Mouse (Mus musculus) forebrain, embryonic 11.5 days (tissue): ENCODE results near the gene Traf4. TPM values are rescaled to one million over a fixed set of nuclear protein-coding genes. Genes with fewer than 3 reads are reported as not detected.

Experiments
- ATAC-seq: fragments of 200-750 bp; cut with Nextera tagmentation; replicated peaks from 2 replicates; pipeline ENCODE4 v1.8.0; 2017; ENCODE audit warnings: moderate TSS enrichment; ENCODE audit not compliant: low FRiP score
- DNase-seq: peaks from one replicate; pipeline ENCODE4 v3.0.0-alpha.2; 2017; ENCODE audit warnings: low spot score
- H3K27ac ChIP-seq: fragments of 300-500 bp; sonication (generic); 2 replicates; pipeline ENCODE4 v1.5.1; 2014; ENCODE audit warnings: low read depth, low read length
- H3K27me3 ChIP-seq: fragments of 300-500 bp; sonication (generic); 2 replicates; pipeline ENCODE4 v1.6.1; 2014; ENCODE audit warnings: mild to moderate bottlenecking, low read length, mixed read lengths; ENCODE audit not compliant: control insufficient read depth, insufficient read depth
- H3K36me3 ChIP-seq: fragments of 300-500 bp; sonication (generic); 2 replicates; pipeline ENCODE4 v1.6.1; 2014; ENCODE audit warnings: mild to moderate bottlenecking, low read length, moderate library complexity, mixed read lengths; ENCODE audit not compliant: control insufficient read depth, insufficient read depth
- H3K4me1 ChIP-seq: fragments of 300-500 bp; sonication (generic); replicated peaks from 2 replicates; pipeline ENCODE4 v1.6.1; 2014; ENCODE audit warnings: low read length, mixed read lengths; ENCODE audit not compliant: control insufficient read depth, insufficient read depth
- H3K4me2 ChIP-seq: fragments of 300-500 bp; sonication (generic); 2 replicates; pipeline ENCODE4 v1.6.1; 2014; ENCODE audit warnings: low read depth, mild to moderate bottlenecking, low read length, moderate library complexity, mixed read lengths; ENCODE audit not compliant: severe bottlenecking
- H3K4me3 ChIP-seq: fragments of 300-500 bp; sonication (generic); 2 replicates; pipeline ENCODE4 v1.5.1; 2014; ENCODE audit warnings: low read depth, low read length
- H3K9ac ChIP-seq: fragments of 300-500 bp; sonication (generic); 2 replicates; pipeline ENCODE4 v1.6.1; 2014; ENCODE audit warnings: low read length
- H3K9me3 ChIP-seq: fragments of 300-500 bp; sonication (generic); 2 replicates; pipeline ENCODE4 v1.6.1; 2016; ENCODE audit warnings: low read length, mixed read lengths; ENCODE audit not compliant: control insufficient read depth
- WGBS: fragments of 180-500 bp; shearing (Covaris S2); extraction: QIAGEN DNeasy Blood & Tissue Kit; methylation state at CpG from one replicate; pipeline ENCODE4 v1.1.7; 2014; 5-methylcytosine and 5-hydroxymethylcytosine counted together
- polyA plus RNA-seq: library from polyadenylated mRNA; unstranded; fragments of >200 nt; fragmentation: Nextera tagmentation; extraction: Ambion mirVana; gene quantifications from 2 replicates; pipeline ENCODE4 v1.2.1, GENCODE M21; 2014

Traf4 gene
- polyA plus RNA-seq, 1 experiment from 2014 or later: 77.7 TPM

- 44% methylated on average over 4 of the region's 4 CpGs for WGBS
- Histone ChIP-seq H3K9me3 (no peaks in the 10 kb centered on the region), H3K4me3 (peak overlapping the region; percentile 99; the same call in 1 of the 2 replicates), H3K27ac (no peak overlapping the region), H3K27me3 (0 out of 2 replicates have a peak, but pooled peaks cover 2% of the 10 kb centered on the region), H3K4me1 (peaks cover 18% of the 10 kb centered on the region), H3K4me2 (peak overlapping the region; percentile 86), H3K36me3 (peaks cover 3% of the 10 kb centered on the region), H3K9ac (peak overlapping the region; percentile 87)
- DNase-seq (no peak), ATAC-seq (no peak)
Measured at GRCm38 (mm10) chr11:78166161-78166560, 772 bp upstream of the Traf4 start.

GRCm38 (mm10) chr11:78165761-78166109 is 346 bp upstream of the Traf4 start:
- 3% methylated on average over 16 of the region's 16 CpGs for WGBS
- Histone ChIP-seq H3K4me3 (peak overlapping the region; percentile 99), H3K36me3 (peaks cover 3% of the 10 kb centered on the region), H3K4me1 (peaks cover 18% of the 10 kb centered on the region), H3K27me3 (0 out of 2 replicates have a peak, but pooled peaks cover 2% of the 10 kb centered on the region), H3K27ac (peak overlapping the region; percentile 37; the same call in 1 of the 2 replicates), H3K4me2 (peak overlapping the region; percentile 86), H3K9ac (peak overlapping the region; percentile 87), H3K9me3 (no peaks in the 10 kb centered on the region)
- DNase-seq (no peak), ATAC-seq (peak; percentile 13; the same call in 1 of the 2 replicates)

DNA sequence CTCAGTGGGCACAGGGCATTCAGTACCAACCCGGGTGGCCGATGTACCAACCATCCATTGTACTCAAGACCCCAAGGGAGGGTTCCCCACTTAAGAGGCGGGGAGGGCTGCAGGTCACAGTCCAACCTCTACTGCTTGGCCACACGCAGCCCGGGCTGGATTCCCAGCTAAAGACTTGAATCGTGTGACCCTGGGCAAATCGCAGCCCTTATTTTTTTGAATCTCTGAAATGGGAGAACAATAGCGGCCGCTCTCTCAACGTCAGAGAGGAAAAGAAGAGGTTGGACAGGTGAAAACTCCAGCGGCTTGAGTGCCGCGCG is 825 bp downstream of the Traf4 start:
- peaks cover 10% of the 10 kb centered on the region for H3K36me3 ChIP-seq
- DNase-seq (no peak), ATAC-seq (peak; percentile 14; the same call in 1 of the 2 replicates)
- H3K4me2 ChIP-seq: peak overlapping the region; percentile 86
- H3K9me3 ChIP-seq: no peaks in the 10 kb centered on the region
- H3K9ac ChIP-seq: peak overlapping the region; percentile 87
- peak overlapping the region; percentile 99 for H3K4me3 ChIP-seq
- H3K27me3 ChIP-seq: 0 out of 2 replicates have a peak, but pooled peaks cover 2% of the 10 kb centered on the region
- 0% methylated on average over 14 of the region's 14 CpGs for WGBS
- H3K4me1 ChIP-seq: peaks cover 18% of the 10 kb centered on the region
- H3K27ac ChIP-seq: peak overlapping the region; percentile 91

DNA sequence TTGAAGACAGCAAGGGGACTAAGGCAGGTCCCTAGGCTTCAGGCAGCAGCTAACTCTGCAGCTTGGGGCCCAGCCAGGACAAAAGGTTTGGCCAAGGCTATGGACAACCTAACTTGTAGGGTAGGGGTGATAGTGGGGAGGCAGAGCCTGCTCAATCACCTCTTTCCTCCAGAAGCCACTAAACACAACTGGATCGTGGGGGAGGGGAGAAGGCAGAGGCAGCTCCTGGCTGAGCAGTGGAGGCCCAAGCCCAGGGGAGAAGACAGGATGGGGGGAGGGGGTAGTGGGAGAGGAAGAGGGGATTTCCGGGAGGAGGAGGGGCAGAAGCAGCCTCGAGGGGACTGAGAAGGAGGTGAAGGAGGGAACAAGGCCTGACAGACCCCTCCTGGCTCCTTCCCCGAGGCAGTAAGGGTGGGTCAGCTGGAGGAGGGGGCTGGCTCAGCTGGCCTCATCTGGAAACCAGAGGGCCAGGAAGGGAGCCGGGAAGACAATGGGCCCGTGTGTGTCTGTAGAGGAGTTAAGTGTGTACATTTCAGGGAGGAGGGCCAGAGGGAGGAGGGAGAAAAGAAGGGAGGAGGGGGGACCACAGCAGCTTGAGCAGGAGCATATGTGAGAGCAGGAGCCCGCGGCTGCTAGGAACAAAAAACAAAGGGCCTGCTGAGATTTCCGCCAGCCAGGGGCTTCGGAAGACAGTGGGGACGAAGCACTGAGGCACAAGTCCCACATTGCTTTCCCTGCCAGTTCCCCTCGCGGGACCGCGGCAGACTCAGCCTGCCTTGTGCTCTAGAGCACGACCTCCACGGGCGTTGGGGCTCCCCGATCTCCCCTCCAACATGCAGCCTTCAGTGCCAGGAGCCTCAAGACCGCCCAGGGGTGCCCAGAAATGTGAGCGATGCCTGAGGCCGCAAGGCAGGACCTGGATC is 1.4 kb downstream of the Traf4 start:
- H3K4me3 ChIP-seq: peak overlapping the region; percentile 99
- H3K27ac ChIP-seq: peak overlapping the region; percentile 91
- H3K4me2 ChIP-seq: peak overlapping the region; percentile 86
- H3K36me3 ChIP-seq: peaks cover 13% of the 10 kb centered on the region
- 0 out of 2 replicates have a peak, but pooled peaks cover 2% of the 10 kb centered on the region for H3K27me3 ChIP-seq
- H3K9me3 ChIP-seq: no peaks in the 10 kb centered on the region
- peaks cover 20% of the 10 kb centered on the region for H3K4me1 ChIP-seq
- DNase-seq: peak; percentile 88
- WGBS: under 1% methylated on average over 22 of the region's 22 CpGs
- peak; percentile 75 for ATAC-seq
- H3K9ac ChIP-seq: peak overlapping the region; percentile 87

GRCm38 (mm10) chr11:78163045-78163444 is 2.3 kb downstream of the Traf4 start:
- 0 out of 2 replicates have a peak, but pooled peaks cover 2% of the 10 kb centered on the region for H3K27me3 ChIP-seq
- H3K4me2 ChIP-seq: peak overlapping the region; percentile 86
- H3K36me3 ChIP-seq: peaks cover 17% of the 10 kb centered on the region
- H3K4me3 ChIP-seq: peak overlapping the region; percentile 99
- peak overlapping the region; percentile 87 for H3K9ac ChIP-seq
- peaks cover 20% of the 10 kb centered on the region for H3K4me1 ChIP-seq
- H3K27ac ChIP-seq: peak overlapping the region; percentile 91
- WGBS: 85% methylated on average over 2 of the region's 2 CpGs
- no peak for ATAC-seq
- DNase-seq: no peak
- H3K9me3 ChIP-seq: no peaks in the 10 kb centered on the region

DNA sequence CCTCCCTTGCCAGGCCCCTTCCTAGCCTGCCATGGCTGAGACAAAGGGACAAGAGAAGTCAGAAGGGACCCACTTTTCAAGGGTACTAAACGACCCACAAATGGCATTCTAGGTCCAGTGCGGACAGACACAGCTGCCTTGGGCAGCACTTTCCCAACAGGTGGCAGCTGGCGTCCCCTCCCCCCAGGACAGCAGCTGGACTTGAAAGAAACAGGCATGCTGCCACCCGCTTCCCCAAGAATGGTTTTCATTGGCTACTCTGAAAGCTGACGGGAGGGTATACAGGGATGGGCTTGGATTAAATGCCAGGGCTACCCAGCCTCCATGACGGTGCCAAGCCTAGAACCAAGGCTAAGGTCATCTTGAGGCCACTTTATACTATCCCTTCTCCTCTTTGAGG is 2.9 kb downstream of the Traf4 start:
- 71% methylated on average over 6 of the region's 6 CpGs for WGBS
- H3K27me3 ChIP-seq: 0 out of 2 replicates have a peak, but pooled peaks cover 2% of the 10 kb centered on the region
- peak overlapping the region; percentile 99; the same call in 1 of the 2 replicates for H3K4me3 ChIP-seq
- H3K27ac ChIP-seq: no peak overlapping the region; the same call in 1 of the 2 replicates
- no peaks in the 10 kb centered on the region for H3K9me3 ChIP-seq
- DNase-seq: no peak
- no peak overlapping the region; the same call in 1 of the 2 replicates for H3K9ac ChIP-seq
- no peak for ATAC-seq
- peaks cover 20% of the 10 kb centered on the region for H3K4me1 ChIP-seq
- H3K4me2 ChIP-seq: peak overlapping the region; percentile 86
- peaks cover 21% of the 10 kb centered on the region for H3K36me3 ChIP-seq

DNA sequence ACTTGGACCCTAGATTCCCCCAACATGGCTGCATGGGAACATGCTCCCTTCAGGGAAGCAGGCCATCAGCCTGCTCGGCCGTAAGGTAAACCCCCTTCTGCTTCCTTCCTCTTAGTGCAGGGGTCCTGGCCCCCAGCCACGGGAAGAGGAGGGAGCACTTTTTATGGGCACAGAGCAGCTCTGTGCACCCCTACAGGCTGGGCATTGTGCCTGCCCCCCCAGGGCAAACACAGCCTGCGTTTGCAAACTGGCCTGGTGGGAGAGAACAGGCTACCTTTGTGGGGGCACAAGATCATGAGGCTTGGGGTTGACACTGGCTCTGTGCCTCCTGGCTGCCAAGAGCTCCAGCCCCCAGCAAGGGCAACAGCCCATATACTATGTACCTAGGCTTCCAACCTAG is 3.4 kb downstream of the Traf4 start:
- Histone ChIP-seq H3K9me3 (no peaks in the 10 kb centered on the region), H3K27me3 (0 out of 2 replicates have a peak, but pooled peaks cover 2% of the 10 kb centered on the region), H3K4me3 (no peak overlapping the region), H3K9ac (no peak overlapping the region), H3K36me3 (peaks cover 21% of the 10 kb centered on the region), H3K27ac (no peak overlapping the region), H3K4me1 (peaks cover 20% of the 10 kb centered on the region), H3K4me2 (no peak overlapping the region)
- WGBS: 76% methylated on average over 4 of the region's 4 CpGs
- DNase-seq (no peak), ATAC-seq (no peak)

- Histone ChIP-seq H3K9ac (no peak overlapping the region), H3K4me3 (no peak overlapping the region)
- 95% methylated on average over 14 of the region's 14 CpGs for WGBS
Measured at GRCm38 (mm10) chr11:78161169-78161568, 4.2 kb downstream of the Traf4 start.

More at GRCm38 (mm10) chr11:78161169-78161568, 4.2 kb downstream of the Traf4 start:
- no peak overlapping the region for H3K27ac ChIP-seq
- H3K4me2 ChIP-seq: no peak overlapping the region
- no peak for ATAC-seq
- H3K27me3 ChIP-seq: 0 out of 2 replicates have a peak, but pooled peaks cover 1% of the 10 kb centered on the region
- peaks cover 21% of the 10 kb centered on the region for H3K36me3 ChIP-seq
- DNase-seq: no peak
- H3K4me1 ChIP-seq: peaks cover 19% of the 10 kb centered on the region
- no peaks in the 10 kb centered on the region for H3K9me3 ChIP-seq
